Mouse (Mus musculus) MEL (cell line): ENCODE data around the gene Col8a1.

Experiments used
- CTCF ChIP-seq, 3 experiments: IDR thresholded peaks in 2 of 3; conservative IDR thresholded peaks in 1 of 3; 2 replicates each; pipeline ENCODE4 v1.5.1; 2011 to 2012; ENCODE audit warnings: low read length in 3 of 3, low read depth in 2 of 3, mild to moderate bottlenecking in 2 of 3, improper control_type of control experiment in 1 of 3, inconsistent platforms in 1 of 3, mixed read lengths in 1 of 3, moderate library complexity in 1 of 3; ENCODE audit not compliant: control insufficient read depth in 1 of 3, insufficient read depth in 1 of 3, poor library complexity in 1 of 3, severe bottlenecking in 1 of 3
- GATA1 ChIP-seq: IDR thresholded peaks from 2 replicates; pipeline ENCODE4 v1.6.1; 2011; ENCODE audit warnings: low read depth, low read length, improper control_type of control experiment
- HCFC1 ChIP-seq: IDR thresholded peaks from 2 replicates; pipeline ENCODE4 v1.6.1; 2012; ENCODE audit warnings: low read depth, mild to moderate bottlenecking, inconsistent platforms, low read length, improper control_type of control experiment, moderate library complexity
- JUND ChIP-seq: IDR thresholded peaks from 2 replicates; pipeline ENCODE4 v1.6.1; 2011; ENCODE audit warnings: low read depth, mild to moderate bottlenecking, improper control_type of control experiment, low read length
- MYC ChIP-seq: IDR thresholded peaks from 2 replicates; pipeline ENCODE4 v1.6.1; 2011; ENCODE audit warnings: low read depth, mild to moderate bottlenecking, low read length, improper control_type of control experiment, moderate library complexity
- POLR2A ChIP-seq, 2 experiments: IDR thresholded peaks; 2 replicates each; pipeline ENCODE4 v1.6.1; 2011 to 2012; ENCODE audit warnings: low read length in 2 of 2, mild to moderate bottlenecking in 2 of 2, control low read depth in 1 of 2, improper control_type of control experiment in 1 of 2, low read depth in 1 of 2, moderate library complexity in 1 of 2; ENCODE audit not compliant: control insufficient read depth in 1 of 2, insufficient read depth in 1 of 2, poor library complexity in 1 of 2
- RAD21 ChIP-seq: IDR thresholded peaks from 2 replicates; pipeline ENCODE4 v1.6.1; 2011; ENCODE audit warnings: mild to moderate bottlenecking, low read depth, low read length, improper control_type of control experiment
- SMC3 ChIP-seq: IDR thresholded peaks from 2 replicates; pipeline ENCODE4 v1.6.1; 2011; ENCODE audit warnings: low read depth, low read length, improper control_type of control experiment
- USF1 ChIP-seq: IDR thresholded peaks from 2 replicates; pipeline ENCODE4 v1.6.1; 2014; ENCODE audit warnings: low read depth, mild to moderate bottlenecking, inconsistent platforms, low read length, improper control_type of control experiment, moderate library complexity
- ZC3H11A ChIP-seq: IDR thresholded peaks from 2 replicates; pipeline ENCODE4 v1.6.1; 2012; ENCODE audit warnings: low read depth, mild to moderate bottlenecking, inconsistent platforms, low read length, improper control_type of control experiment

- TF ChIP-seq HCFC1 (no peak), CTCF (IDR thresholded peaks at IDR 0.05 in 2 of 3, conservative IDR thresholded peaks at IDR 0.05 in 1 of 3; ENCODE audit: control insufficient read depth in 1 of 3, insufficient read depth in 1 of 3, low read depth in 2 of 3, low read length in 3 of 3, poor library complexity in 1 of 3, severe bottlenecking in 1 of 3) (no peak), JUND (no peak), ZC3H11A (no peak), POLR2A (IDR thresholded peaks at IDR 0.05; ENCODE audit: control insufficient read depth in 1 of 2, insufficient read depth in 1 of 2, low read depth in 1 of 2, low read length in 2 of 2, poor library complexity in 1 of 2) (no peak), USF1 (no peak), GATA1 (no peak), RAD21 (no peak), MYC (no peak), SMC3 (no peak)
Measured at GRCm38 (mm10) chr16:57801886-57802285, 47.3 kb upstream of the Col8a1 start.
